Mouse (Mus musculus) activated CD4-positive, CD25-positive, alpha-beta regulatory T cell, adult 4 months (primary cell): ENCODE measurements around the gene Mkln1. TPM values are rescaled to one million over a fixed set of nuclear protein-coding genes. Genes with fewer than 3 reads are reported as not detected.
"Not testable (repeated sequence)": the region's sequence is repeated elsewhere in the genome, so short reads cannot be mapped to it uniquely, and the experiment has no call there.

Experiments
- ATAC-seq: one replicate; pipeline ENCODE4 v1.8.0; 2017
- polyA plus RNA-seq, 2 experiments: library from polyadenylated mRNA; unstranded; fragments of 100-300 nt; shearing (Covaris generic); gene quantifications; one replicate each; pipeline ENCODE4 v1.2.1; 2017

Mkln1 gene
- polyA plus RNA-seq, 2 experiments from 2014 or later = 325 to 326 TPM

GRCm38 (mm10) chr6:31560138-31560959, 161.8 kb downstream of the Mkln1 start:
- ATAC-seq = no peak

- not testable (repeated sequence) for ATAC-seq
Observed at GRCm38 (mm10) chr6:31561948-31562347, 163.4 kb downstream of the Mkln1 start.

- no peak for ATAC-seq
Observed at GRCm38 (mm10) chr6:31562371-31563080, 164.0 kb downstream of the Mkln1 start.

GRCm38 (mm10) chr6:31563235-31564181, 165.0 kb downstream of the Mkln1 start, which contains the start of gene Podxl:
Podxl (minus strand) TSS chr6:31563981.
- ATAC-seq = peak; percentile 46

- ATAC-seq = no peak
Observed at GRCm38 (mm10) chr6:31564182-31564531, 165.6 kb downstream of the Mkln1 start.

GRCm38 (mm10) chr6:31564901-31565391, 166.4 kb downstream of the Mkln1 start:
- no peak for ATAC-seq

Other genes with a start within 250 kb of the Mkln1 start
- not detected for gene Podxl, start 165.2 kb downstream of the Mkln1 start, polyA plus RNA-seq